Mouse (Mus musculus): ENCODE measurements around the gene Gm9573.

Gene Gm9573

DNA sequence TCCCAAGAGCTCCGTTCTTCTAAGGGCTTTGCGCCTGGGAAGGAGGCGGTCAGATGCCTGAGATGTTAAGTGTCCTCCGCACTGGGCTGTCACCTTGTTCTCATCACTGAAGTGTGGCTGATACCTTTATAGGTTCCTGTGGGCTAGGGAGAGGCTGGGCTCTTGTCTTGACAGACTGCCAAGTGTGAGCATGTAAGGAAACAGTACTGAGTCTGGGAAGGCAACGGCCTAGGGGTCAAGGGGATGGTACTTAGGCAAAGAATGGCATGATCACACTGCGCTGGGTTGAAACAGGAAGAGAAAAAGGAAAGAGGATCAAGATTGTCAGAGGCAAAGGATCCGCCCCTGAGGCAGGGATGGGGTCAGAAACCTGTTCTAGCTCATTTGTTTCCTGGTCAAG lies at the start of gene Gm9573:
TSS of gene Gm9573 (minus strand) at position 101 of the 400 bp plus-strand sequence.
- no peak for DNase-seq (ENCODE audit: low spot score in 2 of 2)

DNA sequence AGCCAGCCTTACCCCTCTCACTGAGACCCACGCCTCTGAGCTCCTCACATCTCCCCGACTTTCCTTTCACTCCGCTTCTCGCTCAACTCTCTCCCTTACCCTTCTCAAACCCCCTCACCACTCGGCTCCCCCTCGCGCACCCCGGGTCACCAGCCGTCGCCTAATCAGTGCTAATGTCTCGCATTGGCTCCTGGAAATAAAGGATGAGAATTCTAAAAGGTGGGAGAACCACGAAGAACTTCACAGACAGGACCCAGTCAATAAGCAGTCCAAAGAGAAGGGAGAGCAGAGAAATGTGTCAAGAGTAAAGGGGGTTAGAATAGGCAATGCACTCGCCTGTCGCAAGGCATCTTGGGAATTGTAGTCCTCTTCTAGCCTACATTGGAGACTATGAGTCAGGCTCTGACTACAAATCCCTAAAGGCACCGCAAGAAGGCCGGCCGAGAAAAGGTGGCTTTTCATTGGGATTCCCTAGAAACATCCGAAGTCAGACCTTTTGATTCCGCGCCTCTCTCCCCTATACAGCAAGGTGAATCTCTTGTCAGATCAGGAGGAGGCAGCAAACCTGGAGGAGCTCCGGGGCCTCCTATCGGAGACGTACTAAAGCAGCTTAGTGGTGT lies 47.1 kb upstream of the Gm9573 start, which contains the start of gene Gtf2h4:
TSS of gene Gtf2h4 (minus strand) at position 324 of the 620 bp plus-strand sequence.
- DNase-seq (ENCODE audit: low spot score in 2 of 2), result peak; percentile 86 to 89

DNA sequence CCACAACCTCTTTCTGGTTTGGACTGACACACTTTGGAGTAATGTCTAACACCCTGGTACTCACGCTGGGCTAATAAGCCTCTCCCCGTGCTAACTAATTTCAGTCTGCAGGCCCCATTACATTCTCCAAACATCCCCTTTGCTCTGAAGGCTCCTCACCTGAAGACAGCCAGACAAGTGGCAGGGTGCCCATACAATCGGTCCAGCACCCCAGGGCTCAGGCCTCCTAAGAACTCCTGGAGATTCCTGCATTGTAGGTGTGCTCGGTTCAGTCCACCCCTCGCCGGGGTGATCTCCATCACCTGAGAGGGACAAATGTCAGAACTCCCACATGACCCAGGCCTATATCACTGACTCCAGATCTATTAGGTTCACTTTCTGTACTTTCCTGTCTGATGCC lies 46.1 kb upstream of the Gm9573 start:
- no peak for DNase-seq (ENCODE audit: low spot score in 2 of 2)

DNA sequence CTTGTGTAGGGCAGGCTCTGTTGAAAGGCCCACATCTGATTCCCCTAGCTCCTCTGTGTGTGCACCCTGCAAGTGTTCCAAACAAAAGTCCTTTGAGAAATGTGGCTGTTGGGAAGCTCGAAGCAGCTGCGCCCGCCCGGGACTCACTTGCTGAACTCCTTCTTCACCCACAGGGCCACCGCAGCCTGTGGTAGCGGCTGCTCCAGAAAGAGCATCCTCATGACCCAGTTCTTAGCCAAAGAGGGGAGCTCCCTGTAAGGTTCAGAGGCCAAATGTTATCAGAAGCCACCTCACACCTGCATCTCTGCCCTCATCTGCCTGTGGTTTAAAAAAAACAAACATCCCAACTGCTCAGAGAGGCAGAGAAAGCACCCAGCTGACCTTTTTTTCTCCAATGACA lies 45.4 kb upstream of the Gm9573 start:
- no peak for DNase-seq (ENCODE audit: low spot score in 2 of 2)

DNA sequence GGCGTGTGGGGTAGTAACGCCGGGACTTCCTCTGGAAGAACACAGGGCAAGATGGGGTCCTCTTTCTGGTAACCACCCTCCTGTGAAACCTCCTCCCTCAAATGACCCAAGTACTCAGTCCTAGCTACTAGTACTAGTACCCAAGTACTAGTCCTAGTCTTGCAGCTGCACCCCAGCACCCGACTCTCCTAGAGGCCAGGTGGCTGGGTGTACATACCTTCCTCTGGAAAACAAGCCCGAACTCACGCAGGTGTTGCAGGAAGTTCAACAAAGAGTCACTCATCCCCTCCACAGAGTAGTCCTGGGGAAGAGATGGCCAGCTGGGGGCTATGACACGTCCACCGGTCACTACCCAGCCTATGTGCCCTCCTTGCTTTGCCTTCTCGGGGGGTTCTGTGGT lies 43.3 kb upstream of the Gm9573 start:
- no peak for DNase-seq (ENCODE audit: low spot score in 2 of 2)

DNA sequence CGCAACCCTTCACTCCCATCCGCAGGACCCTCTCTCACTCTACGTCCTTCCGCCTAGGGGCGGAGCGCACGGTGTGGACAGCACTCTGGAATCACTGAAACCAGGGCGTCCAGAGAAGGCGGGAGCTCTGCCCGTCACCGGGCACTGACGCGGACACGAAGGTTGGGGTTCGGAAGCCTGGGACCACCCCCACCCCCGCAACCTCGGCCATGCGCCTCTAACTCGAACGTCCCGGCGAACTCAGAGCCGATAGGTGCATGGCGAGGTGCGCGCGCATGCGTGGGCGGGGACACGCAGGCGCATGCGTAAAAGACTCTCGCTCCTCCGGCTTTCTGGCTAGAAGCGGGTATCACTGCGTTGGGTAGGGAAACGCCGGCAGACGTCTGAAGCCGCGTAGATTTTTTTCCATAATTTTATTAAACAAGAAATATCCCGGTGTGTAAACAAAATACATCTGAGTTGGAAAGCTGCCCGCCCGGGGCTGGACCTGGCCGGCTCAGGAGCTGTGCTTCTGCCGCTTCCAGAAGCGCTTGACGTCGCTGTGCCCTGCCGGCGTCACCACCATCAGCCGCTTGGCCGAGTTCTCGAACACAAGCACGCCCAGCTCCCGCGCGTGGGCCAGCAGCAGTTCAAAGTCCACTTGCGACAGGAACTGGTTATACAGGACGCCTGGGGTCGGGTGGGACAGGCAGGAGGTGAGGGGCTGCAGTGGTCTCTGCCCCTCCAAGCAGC lies 41.1 kb upstream of the Gm9573 start, which contains the start of gene Vars2:
TSS of gene Vars2 (minus strand) at position 259 of the 732 bp plus-strand sequence.
- peak; percentile 95 to 96 for DNase-seq (ENCODE audit: low spot score in 2 of 2)

DNA sequence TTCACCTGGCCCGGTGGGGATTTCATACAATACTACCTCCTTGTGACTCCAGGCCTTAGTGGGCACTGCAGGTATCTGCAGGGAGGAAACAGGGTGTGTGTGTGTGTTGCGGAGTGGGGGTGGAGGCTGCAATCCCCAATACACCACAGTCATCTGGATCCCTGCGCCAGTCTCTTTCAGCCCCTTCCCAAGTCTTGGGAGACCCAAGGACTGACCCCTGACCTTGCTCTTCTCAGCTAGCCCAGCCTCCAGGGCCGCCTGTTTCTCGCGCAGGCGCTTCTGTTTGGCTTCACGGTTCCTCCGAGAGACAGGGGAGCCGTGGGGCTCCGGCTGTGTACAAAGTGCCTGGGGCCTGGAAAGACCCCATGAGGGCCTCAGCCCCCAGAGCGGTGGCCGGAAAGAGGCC lies 40.4 kb upstream of the Gm9573 start:
- no peak for DNase-seq (ENCODE audit: low spot score in 2 of 2)

DNA sequence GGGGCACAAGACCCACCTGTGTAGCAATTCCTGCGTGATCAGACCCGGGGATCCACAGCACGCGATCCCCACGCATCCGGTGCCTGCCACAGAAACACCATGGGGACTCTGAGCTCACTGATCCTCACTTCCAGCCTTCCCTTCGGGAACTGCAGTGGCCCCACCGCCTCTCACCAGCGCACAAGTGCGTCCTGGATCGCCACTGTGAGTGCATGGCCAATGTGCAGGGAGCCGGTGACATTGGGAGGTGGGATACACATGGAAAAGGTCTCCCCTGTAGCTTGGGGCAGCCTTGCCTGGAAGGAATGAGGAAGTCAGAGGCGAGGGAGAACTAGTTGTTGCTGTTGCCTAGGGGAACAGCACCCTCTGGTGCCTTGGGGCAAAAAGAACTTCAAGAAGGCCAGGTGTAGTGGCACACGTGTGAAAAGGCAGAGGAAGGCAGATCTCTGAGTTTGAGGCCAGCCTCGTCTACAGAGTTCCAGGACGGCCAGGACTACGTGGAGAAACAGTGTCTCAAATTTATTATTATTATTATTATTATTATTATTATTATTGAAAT lies 39.6 kb upstream of the Gm9573 start:
- no peak for DNase-seq (ENCODE audit: low spot score in 2 of 2)

DNA sequence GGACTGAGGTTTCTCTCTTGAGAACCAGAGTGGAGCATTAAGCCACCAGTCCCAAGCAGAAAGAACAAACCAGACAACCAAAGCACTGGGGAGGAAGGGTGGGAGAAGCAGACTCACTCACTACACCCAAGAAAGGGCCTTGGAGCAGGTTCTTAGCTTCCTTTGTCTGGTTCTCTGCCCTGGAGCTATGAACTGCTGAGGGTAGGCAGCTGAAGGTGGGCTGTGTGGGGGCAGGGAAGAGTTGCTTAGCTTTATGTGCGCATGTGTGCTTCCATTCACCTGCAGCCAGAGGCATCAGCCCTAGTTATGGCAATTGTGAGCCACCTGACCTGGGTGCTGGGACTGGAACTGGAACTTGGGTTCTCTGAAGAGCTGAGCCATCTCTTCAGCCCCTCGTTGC lies 26.6 kb upstream of the Gm9573 start:
- DNase-seq (ENCODE audit: low spot score in 2 of 2), result no peak

DNA sequence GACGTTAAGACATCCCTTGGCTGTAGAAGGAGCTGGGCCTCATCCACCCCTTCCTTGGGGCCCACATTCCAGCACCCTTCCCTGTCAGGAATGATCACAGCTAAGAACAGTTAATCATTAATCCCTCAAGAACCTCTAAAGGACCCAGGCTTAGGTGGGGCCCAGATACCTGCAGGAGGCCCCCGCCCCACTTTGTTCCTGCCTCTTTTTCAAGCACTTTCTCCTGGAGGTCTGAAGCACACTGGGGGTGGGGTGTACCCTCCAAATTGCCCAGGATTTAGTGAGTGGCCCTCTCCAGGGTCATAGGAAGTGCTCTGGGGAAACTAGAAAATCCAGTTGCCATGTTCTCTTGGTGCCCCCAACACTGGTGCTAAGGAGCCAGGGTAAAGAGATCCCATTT lies 23.0 kb upstream of the Gm9573 start:
- DNase-seq (ENCODE audit: low spot score in 2 of 2), result no peak

DNA sequence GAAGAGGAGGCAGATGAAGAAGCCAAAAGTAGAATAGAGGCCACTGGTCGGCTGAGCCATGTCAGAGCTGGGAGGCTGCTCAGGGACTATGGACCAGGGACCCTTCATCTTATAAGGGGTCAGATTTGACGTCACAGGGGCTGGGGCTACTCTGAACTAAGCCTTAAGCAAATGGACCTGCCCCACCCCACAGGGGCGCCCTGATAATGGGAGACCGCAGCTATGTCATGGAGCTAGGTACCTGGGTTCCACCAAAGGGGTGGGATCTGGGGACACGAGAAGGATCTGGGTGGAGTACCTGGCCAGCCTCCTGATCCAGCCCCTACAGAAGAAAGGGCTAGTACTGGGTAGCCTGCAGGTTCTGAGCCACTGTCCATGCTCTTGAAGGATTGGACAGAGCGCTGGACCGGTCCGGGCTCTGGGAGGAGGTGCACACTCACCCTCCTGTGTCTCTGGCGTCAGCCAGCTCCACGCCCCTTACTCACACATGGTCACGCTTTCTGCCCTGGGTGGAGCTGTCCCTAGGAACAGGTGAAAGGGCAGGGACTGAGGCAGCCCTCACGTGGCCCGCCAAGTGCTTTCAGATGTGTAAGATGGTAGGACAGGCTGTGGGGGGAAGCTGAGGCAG lies 17.3 kb upstream of the Gm9573 start, which contains the start of gene Mucl3:
TSS of gene Mucl3 (minus strand) at position 87 of the 628 bp plus-strand sequence.
- DNase-seq (ENCODE audit: low spot score in 2 of 2), result no peak

DNA sequence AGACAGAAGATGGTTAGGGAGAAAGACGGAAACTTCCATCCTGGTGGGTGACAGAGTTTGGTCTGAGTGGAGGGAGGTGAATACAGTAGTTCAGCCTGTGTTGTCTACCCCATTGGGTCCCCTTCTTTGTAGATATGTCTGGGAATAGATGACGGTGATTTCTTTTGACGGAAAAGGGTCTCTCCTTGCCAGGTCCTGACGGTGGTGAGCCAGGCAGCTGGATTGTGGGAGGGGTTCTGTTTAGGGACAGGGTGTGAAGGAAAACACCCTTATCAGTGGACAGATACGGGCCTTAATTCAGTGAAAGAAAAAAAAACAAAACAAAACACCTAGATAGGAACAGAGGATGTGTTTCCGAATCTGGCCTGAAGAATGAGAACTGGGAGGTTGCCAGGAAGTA lies 12.9 kb upstream of the Gm9573 start:
- DNase-seq (ENCODE audit: low spot score in 2 of 2), result no peak

DNA sequence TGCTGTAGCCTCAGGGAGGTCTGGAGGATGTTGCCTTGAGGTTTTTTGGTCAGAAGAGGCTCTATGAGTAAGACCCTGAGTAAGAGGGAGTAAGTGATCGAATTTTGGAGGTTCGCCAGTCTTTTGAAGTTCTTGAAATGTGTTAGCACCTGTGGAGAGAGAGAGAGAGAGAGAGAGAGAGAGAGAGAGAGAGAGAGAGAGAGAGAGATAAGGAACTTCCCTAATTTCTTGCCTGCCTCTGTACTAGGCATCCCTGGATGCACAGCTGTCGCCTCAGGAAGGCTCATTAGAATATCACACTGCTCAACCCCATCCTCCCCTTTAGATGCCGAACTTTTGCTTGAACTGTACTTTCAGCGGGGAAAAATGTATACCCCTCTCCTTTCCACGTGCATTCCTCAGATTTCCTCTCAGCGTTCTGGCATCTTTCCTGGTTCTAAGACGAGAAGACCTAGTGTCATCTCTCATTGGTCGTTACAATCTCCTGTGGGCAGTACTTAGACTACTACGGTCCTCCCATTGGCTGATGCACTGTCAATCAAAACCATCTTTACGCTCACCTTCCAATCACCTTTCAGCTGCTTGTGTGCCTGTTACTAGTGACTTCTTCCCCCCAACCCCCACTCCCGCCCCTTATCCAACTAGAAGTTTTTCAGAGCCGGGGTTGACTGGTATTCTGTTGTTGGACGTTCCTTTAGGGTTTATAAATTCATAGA lies 12.2 kb upstream of the Gm9573 start:
- peak in 1 of 2 experiments; percentile 23 for DNase-seq (ENCODE audit: low spot score in 2 of 2)

DNA sequence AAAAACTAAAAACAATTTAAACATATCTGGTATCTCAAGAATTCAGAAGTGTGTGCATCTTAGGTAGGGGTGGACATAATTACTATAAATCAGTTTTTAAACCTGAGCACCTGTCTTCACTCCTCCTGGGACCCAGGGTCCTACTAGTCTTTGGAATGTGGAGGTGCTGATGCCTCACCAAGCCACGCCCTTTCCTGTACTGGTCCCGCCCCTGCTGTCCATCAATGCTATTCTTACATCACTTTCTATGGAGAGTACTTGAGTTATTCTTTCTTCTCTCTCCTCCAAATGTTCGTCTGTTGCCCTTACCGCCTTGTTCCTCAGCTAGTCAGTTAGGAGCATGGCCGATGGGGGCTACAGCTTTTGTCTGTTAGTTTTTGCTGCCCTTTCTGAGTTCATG lies 9.9 kb upstream of the Gm9573 start:
- DNase-seq (ENCODE audit: low spot score in 2 of 2), result no peak

DNA sequence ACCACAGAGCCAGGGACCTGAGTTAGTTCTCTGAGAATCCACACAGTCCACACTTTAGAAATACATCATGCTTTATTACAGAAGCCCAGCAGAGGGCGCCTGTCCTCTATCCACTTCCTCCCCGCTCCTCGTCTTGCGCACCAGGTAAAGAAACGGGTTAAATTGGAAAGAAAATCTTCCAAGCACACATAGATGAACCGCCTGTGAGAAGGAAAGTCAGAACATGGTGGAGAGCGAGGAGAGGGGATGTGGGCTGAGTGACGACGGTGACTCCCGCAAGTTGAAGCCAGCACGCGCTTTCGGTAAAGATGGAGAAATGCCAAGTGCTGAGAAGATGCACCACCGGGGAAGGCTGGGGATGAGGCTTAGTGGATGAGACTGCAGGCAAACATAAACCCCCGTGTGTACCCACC lies 9.3 kb upstream of the Gm9573 start:
- peak; percentile 39 to 57 for DNase-seq (ENCODE audit: low spot score in 2 of 2)

DNA sequence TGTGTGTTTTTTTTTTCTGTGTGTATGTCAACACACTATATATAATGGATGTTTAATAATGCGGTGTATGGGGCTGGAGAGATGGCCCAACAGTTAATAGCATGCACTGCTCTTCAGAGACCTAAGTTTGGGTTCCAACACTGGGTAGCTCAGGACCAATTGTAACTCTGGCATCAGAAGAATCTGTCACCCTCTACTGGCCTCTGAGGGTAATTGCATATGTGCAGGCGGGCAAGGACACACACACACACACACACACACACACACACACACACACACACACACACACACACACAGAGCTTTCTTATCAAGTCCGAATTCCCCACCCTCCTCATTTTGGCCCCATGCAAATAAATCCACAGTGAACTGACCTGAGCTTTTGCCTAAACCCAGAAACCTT lies 8.8 kb upstream of the Gm9573 start:
- no peak for DNase-seq (ENCODE audit: low spot score in 2 of 2)

DNA sequence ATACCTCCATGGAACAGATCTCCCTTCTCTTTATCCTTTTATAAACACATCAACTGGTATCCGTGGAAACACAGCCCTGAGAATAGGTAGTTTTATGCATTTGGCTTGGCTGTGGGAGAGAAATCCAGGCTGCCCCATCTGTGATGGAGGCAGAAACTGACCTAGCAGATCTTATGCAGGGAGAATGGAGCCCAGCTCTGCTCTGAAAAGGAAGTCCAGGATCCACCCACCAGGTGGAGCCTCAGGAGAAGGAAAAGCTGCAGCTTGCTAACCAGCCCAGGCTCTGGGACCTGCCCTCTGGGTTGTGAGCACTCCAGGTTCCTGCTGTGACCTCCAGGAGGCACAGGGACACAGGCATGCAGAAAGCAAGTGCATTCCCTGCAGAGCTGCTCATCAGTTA lies 7.6 kb upstream of the Gm9573 start:
- no peak for DNase-seq (ENCODE audit: low spot score in 2 of 2)

DNA sequence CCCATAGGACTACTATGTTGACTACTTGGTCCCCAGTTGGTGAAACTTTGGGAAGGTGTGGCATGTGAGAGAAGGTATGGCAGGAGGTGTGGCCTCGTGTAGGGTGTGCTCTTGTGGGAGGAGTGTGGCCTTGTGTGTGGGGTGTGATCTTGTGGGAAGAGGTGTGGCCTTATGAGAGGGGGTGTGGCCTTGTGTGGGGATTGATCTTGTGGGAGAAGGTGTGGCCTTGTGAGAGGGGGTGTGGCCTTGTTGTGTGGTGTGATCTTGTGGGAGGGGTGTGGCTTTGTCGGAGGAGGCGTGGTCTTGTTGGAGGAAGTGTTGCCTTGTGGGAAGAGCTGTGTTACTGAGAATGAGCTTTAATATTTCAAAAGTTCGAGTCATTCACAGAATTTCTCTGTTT lies 9.3 kb downstream of the Gm9573 start:
- no peak for DNase-seq (ENCODE audit: low spot score in 2 of 2)

DNA sequence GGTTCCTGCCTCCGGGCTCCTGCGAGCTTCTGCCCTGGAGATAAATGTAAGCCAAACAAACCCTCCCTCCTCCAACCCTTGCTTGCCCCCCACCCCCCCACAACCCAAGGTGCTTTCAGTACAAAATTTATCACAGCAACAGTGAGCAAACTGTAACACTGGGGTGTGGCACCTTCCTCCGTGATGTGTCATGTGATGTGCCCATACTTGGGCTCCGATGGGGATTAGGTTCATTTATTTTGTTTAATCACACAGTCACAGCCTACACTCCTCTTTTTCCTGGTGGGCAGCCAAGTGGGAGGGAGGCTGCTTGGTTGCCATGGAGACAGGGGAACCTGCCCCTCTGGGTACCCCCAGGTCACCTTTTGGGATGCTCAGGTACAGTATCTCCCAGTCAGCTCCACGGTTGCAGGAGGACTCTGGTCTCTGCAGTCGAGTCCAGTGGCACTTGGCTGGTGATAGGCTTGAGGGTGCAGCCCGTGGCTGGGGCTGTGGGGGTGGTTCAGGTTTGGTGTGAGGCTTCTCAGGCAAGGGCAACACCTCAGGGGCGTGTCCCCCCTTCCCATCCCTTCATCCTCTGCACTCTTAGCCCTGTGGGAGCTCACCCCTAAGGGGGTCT lies 24.6 kb downstream of the Gm9573 start:
- no peak for DNase-seq (ENCODE audit: low spot score in 2 of 2)

DNA sequence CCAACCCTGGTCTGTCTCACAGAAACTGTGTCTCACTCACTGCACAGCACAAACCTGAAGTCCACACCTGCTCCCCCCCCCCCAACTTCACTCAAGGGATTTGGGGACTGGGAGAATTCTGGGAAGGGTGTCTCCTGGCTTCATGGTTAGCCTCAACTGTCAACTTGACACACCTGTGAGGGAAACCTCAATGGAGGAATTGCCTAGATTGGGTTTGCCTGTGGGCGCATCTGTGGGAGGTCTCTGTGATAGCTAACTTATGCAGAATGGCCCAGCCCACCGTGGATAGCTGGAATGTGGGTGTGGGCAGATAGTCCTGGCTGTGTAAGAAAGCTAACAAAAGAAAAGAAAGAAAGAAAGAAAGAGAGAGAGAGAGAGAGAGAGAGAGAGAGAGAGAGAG lies 25.2 kb downstream of the Gm9573 start, which contains the start of gene Sfta2:
TSS of gene Sfta2 (plus strand) at position 301 of the 400 bp plus-strand sequence.
- DNase-seq (ENCODE audit: low spot score in 2 of 2), result no peak

DNA sequence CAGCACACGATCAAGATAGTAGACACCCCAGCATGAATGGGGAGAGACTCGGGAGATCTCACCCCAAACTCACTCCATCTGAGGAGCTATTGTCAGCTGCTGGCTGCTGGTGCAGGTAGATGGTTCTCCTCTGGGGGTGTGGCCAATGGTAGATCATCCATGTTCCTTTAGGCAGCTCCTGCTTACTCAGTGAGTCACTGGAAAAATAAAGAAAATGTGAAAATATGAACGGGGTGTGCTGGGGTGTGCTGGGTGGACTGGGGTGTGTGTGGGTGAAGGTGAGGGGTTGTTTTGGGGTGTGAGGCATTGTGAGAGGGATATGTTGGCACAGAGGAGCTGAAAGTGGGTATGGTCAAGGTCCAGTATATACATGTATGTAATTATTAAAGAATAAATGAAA lies 29.0 kb downstream of the Gm9573 start:
- DNase-seq (ENCODE audit: low spot score in 2 of 2), result no peak
